Mouse (Mus musculus): Measurements from ENCODE around the gene Dcaf17. TPM values are rescaled to one million over a fixed set of nuclear protein-coding genes. Genes with fewer than 3 reads are reported as not detected.

Dcaf17 gene
- polyA plus RNA-seq, 1 experiment from 2014 or later = 47.7 TPM

DNA sequence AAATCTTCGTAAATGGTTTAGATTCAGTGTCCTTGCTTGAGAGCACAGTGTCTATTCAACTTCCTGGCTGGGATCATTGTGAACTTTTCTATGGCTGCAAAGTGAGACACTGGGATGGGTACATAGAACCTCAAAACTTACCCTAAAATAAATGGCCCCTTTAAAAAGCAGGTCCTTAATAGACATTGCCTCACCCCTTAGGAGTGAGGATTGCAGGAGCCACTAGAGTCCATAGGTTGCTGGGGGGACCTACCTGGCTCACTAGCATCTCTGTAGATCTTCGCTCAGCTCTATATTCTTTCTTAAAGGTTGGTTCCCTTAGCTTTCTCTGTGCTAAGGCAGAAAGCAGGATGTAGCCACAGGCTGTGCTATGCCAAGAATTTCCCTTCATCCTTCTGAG is 75.2 kb downstream of the Dcaf17 start:
- no peaks in the 10 kb centered on the region for H3K36me3 ChIP-seq
- H3K9ac ChIP-seq (replicated peaks) = no peak overlapping the region
- H3K4me3 ChIP-seq = no peak overlapping the region
- H3K9me3 ChIP-seq = no peaks in the 10 kb centered on the region
- WGBS = 89% methylated on average over 2 of the region's 2 CpGs
- H3K27me3 ChIP-seq = no peaks in the 10 kb centered on the region
- ATAC-seq (ENCODE audit: low FRiP score, low read depth) = no peak
- H3K27ac ChIP-seq (replicated peaks) = no peak overlapping the region
- H3K4me1 ChIP-seq = no peaks in the 10 kb centered on the region
- no peak overlapping the region for H3K4me2 ChIP-seq (replicated peaks)

DNA sequence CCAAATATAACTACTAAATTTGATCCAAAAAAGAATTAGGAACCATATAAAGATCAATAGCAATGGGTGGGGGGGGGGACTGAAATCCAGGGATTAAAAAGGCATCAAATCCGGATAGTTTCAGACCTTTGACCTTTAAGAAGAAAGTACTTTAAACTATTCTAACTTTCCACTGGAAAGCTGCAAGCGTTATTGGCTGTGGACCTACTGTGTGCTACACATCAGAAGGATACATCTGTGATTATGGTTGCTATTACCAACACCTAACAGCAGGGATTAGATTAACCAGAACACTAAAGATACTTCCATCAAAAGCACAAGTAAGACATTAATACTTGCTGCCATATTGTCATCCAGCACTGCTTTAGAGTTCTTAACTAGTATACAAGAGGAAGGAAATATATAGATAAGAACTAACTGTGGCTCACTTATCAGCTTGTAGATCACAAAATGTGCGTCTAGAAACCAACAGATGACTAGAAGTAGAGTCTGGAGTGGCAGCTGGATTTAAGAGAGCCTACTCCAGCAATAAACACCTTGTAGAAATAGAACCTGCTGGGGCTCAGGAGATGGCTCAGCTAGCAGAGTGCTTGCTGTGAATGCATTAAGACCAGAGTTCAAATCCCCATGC is 76.9 kb downstream of the Dcaf17 start:
- no peak overlapping the region for H3K9ac ChIP-seq (replicated peaks)
- no peak for ATAC-seq (ENCODE audit: low FRiP score, low read depth)
- 79% methylated on average over 3 of the region's 3 CpGs for WGBS
- no peak overlapping the region for H3K4me3 ChIP-seq
- no peak overlapping the region for H3K27ac ChIP-seq (replicated peaks)
- no peaks in the 10 kb centered on the region for H3K36me3 ChIP-seq
- H3K9me3 ChIP-seq = no peaks in the 10 kb centered on the region
- H3K27me3 ChIP-seq = no peaks in the 10 kb centered on the region
- H3K4me1 ChIP-seq = no peaks in the 10 kb centered on the region
- no peak overlapping the region for H3K4me2 ChIP-seq (replicated peaks)

DNA sequence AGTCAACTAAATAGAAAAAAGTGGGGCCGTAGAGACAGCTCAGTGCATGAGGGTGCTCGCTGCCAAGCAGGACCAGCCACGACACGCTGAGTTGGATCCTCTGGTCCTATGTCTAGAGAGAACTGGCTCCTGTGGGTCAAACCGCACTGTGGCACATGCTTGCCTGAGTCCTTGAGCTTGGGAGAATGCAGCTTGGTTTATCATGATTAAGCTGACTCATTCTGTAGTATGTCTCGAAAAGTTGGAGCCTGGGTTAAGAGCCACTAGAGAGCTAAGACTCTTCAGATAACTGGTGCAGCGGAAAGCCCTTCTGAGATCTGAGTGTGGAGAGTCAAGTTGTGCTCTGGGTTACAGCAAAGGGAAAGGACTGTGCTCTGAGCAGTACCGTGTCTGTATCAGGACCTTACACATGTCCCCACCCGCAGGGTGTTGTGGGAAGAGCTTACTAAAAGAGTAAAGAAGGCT is 78.9 kb downstream of the Dcaf17 start:
- ATAC-seq (ENCODE audit: low FRiP score, low read depth) = no peak
- Histone ChIP-seq H3K27me3 (no peaks in the 10 kb centered on the region), H3K27ac (replicated peaks) (no peak overlapping the region), H3K9ac (replicated peaks) (no peak overlapping the region), H3K4me3 (no peak overlapping the region), H3K9me3 (no peaks in the 10 kb centered on the region), H3K36me3 (no peaks in the 10 kb centered on the region), H3K4me2 (replicated peaks) (no peak overlapping the region), H3K4me1 (no peaks in the 10 kb centered on the region)
- 88% methylated on average over 9 of the region's 9 CpGs for WGBS

DNA sequence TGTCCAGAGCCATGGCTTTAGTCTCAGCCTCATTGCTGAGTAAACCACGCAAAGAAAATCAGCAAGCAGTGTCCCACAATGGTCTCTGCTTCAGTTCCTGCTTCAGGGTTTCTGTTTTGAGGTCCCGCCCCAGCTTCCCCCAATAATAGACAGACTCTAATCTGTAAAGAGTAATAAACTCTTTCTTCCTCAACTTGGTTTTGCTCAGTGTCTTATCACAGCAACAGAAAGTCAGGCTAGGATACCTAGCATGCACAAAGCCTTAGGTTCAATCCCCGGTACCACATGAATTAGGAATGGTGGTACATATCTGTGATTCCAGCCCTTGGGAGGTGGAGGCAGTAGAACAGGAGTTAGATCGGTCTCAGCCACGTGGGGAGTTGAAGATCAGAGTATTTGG is 79.7 kb downstream of the Dcaf17 start:
- ATAC-seq (ENCODE audit: low FRiP score, low read depth) = no peak
- Histone ChIP-seq H3K4me2 (replicated peaks) (no peak overlapping the region), H3K36me3 (no peaks in the 10 kb centered on the region), H3K27ac (replicated peaks) (no peak overlapping the region), H3K4me3 (no peak overlapping the region), H3K9ac (replicated peaks) (no peak overlapping the region), H3K4me1 (no peaks in the 10 kb centered on the region), H3K27me3 (no peaks in the 10 kb centered on the region), H3K9me3 (no peaks in the 10 kb centered on the region)
- 83% methylated on average over 5 of the region's 5 CpGs for WGBS

DNA sequence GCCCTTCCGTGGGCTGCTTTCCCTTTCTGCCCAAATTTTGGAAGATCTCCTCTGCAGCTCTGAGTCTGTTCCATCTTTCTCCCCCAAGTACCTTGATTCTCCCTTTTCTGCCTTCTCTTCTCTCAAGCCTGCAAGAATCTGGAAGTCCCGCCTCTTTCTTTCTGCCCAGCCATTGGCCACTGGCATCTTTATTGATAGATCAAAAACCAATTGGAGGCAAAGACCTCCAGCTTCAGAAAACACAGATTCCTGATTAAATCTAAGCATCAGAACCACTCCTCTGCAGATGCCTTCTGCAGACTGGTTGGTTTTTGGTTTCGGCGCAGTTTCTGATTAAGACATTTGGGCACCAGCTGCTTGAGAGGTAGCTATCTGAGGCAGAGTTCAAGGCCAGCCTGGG is 85.5 kb downstream of the Dcaf17 start:
- ATAC-seq (ENCODE audit: low FRiP score, low read depth) = no peak
- Histone ChIP-seq H3K27ac (replicated peaks) (no peak overlapping the region), H3K9ac (replicated peaks) (no peak overlapping the region), H3K4me2 (replicated peaks) (no peak overlapping the region), H3K4me1 (no peaks in the 10 kb centered on the region), H3K27me3 (no peaks in the 10 kb centered on the region), H3K9me3 (no peaks in the 10 kb centered on the region), H3K36me3 (no peaks in the 10 kb centered on the region), H3K4me3 (no peak overlapping the region)
- 67% methylated on average over 4 of the region's 4 CpGs for WGBS

DNA sequence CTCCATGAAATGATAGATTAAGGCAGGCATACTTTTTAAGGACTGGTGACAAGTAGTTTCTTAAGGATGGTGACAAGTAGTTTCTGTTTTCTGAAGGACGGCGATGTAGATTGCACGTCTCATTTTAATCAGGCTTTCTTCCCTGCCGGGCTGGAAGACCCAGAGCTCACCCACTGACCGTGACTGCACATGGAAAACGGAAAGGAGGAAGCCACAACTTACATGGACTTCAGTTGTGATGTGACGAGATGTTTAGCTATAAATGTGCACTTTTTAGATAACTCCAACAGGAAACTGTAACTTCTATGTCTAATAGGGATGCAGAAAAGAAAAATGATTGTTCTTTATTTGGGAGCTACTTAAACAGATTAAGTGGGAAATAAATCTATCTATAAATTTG is 87.3 kb downstream of the Dcaf17 start:
- WGBS = 81% methylated on average over 7 of the region's 7 CpGs
- H3K9me3 ChIP-seq = no peaks in the 10 kb centered on the region
- no peak for ATAC-seq (ENCODE audit: low FRiP score, low read depth)
- no peak overlapping the region for H3K4me3 ChIP-seq
- no peaks in the 10 kb centered on the region for H3K27me3 ChIP-seq
- no peak overlapping the region for H3K27ac ChIP-seq (replicated peaks)
- no peaks in the 10 kb centered on the region for H3K36me3 ChIP-seq
- no peak overlapping the region for H3K9ac ChIP-seq (replicated peaks)
- H3K4me2 ChIP-seq (replicated peaks) = no peak overlapping the region
- no peaks in the 10 kb centered on the region for H3K4me1 ChIP-seq

DNA sequence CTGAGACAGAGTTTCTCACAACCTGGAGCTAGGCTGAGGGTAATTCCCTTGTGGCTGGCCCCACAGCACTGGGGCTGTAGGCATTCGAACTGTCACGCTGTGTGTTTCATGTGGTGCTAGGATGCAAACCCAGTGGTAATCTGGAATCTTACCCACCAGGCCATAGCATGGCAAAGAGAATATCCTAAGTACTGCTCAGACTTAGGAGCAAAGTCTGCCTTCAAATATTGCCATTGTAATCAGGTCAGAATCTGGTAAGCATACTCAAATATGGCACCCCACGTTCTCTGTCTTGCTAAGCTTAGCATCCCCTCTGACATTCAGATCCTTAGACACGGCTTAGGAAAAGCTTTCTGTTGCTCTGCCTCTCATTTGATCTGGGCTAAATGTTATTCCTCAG is 90.7 kb downstream of the Dcaf17 start:
- no peak overlapping the region for H3K4me3 ChIP-seq
- no peak overlapping the region for H3K4me2 ChIP-seq (replicated peaks)
- no peaks in the 10 kb centered on the region for H3K27me3 ChIP-seq
- no peak overlapping the region for H3K9ac ChIP-seq (replicated peaks)
- no peaks in the 10 kb centered on the region; the same call in 1 of the 2 replicates for H3K4me1 ChIP-seq
- H3K27ac ChIP-seq (replicated peaks) = no peak overlapping the region
- no peaks in the 10 kb centered on the region for H3K9me3 ChIP-seq
- H3K36me3 ChIP-seq = no peaks in the 10 kb centered on the region
- WGBS = 86% methylated on average over 4 of the region's 4 CpGs
- no peak for ATAC-seq (ENCODE audit: low FRiP score, low read depth)

DNA sequence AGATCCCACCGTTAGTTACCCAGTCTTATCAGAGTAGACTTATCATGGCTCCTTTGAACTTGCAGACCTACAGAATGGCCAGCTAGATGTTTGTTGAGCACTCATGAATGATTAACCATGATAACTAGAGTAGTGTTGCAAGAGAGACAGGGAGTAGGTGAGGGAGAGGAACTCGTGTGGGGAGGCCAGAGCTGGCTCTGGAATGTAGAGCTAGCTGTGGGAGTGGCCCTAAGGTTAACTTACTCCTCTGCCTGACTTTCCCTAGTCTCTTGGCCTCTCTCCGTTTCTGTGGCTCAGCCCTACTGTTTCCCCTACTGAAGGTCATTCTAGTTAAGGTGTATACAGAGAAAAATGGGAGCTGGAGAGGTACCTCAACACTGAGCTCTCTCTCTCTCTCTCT is 91.1 kb downstream of the Dcaf17 start:
- Histone ChIP-seq H3K4me3 (no peak overlapping the region), H3K27me3 (no peaks in the 10 kb centered on the region), H3K27ac (replicated peaks) (no peak overlapping the region), H3K9me3 (no peaks in the 10 kb centered on the region), H3K36me3 (no peaks in the 10 kb centered on the region), H3K4me1 (no peaks in the 10 kb centered on the region; the same call in 1 of the 2 replicates), H3K4me2 (replicated peaks) (no peak overlapping the region), H3K9ac (replicated peaks) (no peak overlapping the region)
- ATAC-seq (ENCODE audit: low FRiP score, low read depth) = no peak
- 65% methylated on average over 3 of the region's 3 CpGs for WGBS

DNA sequence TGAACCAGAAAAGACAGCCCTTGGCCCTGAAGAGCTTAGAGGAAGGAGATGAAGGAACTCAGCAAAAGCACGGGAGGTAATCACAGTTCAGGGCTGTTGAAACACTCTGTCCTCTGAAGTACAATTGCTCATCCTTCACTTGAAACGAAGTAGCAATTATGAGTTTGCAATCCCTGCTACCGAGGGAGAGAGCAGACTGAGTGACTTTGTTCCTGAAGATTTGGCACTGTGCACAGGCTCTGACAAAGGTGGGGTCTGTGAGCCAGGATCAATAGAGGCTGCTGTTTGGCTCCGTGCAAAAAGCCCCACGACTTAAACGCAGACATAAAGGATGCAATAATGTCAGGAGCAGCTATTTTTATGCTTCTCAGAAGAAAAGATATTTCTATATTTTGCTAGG is 92.7 kb downstream of the Dcaf17 start:
- WGBS = 52% methylated on average over 6 of the region's 6 CpGs
- ATAC-seq (ENCODE audit: low FRiP score, low read depth) = no peak

More for the DNA sequence above, 92.7 kb downstream of the Dcaf17 start:
- Histone ChIP-seq H3K27ac (replicated peaks) (no peak overlapping the region), H3K9me3 (no peaks in the 10 kb centered on the region), H3K9ac (replicated peaks) (no peak overlapping the region), H3K4me3 (no peak overlapping the region), H3K36me3 (no peaks in the 10 kb centered on the region), H3K4me1 (no peaks in the 10 kb centered on the region; the same call in 1 of the 2 replicates), H3K4me2 (replicated peaks) (no peak overlapping the region), H3K27me3 (no peaks in the 10 kb centered on the region)

Other genes starting within 250 kb of the Dcaf17 start
- 35.4 and 37.1 TPM in 2 replicates for gene Tlk1, start 229.6 kb upstream of the Dcaf17 start, polyA plus RNA-seq (2016; fragmentation: Nextera tagmentation; extraction: Ambion mirVana)
- gene Mettl8, start 255 bp downstream of the Dcaf17 start, polyA plus RNA-seq (2016; fragmentation: Nextera tagmentation; extraction: Ambion mirVana) = 19.0 and 19.9 TPM in 2 replicates
- 0.42 and 0.60 TPM in 2 replicates for gene Cybrd1, start 62.6 kb downstream of the Dcaf17 start, polyA plus RNA-seq (2016; fragmentation: Nextera tagmentation; extraction: Ambion mirVana)
- gene Dync1i2, start 156.4 kb downstream of the Dcaf17 start, polyA plus RNA-seq (2016; fragmentation: Nextera tagmentation; extraction: Ambion mirVana) = 159 and 166 TPM in 2 replicates